Comparison of ENCODE assay signal across 9 mouse cellular contexts in genomic region chr9:111260360-111260985, GRCm38 (mm10). TPM values are rescaled to one million over a fixed set of nuclear protein-coding genes. Genes with fewer than 3 reads are reported as not detected.
DNase-seq lines count a peak whose midpoint lies in the region; ATAC-seq and TF ChIP-seq lines count a peak whose summit lies in the region.
"Had no signal": no experiment of that assay in that cellular context is flagged by ENCODE, and none has a peak within 500 bp of the region (broad histone marks: within the 10 kb centered on the region; RNA-seq: fewer than 3 reads in every experiment).

No protein-coding gene starts in this region.

- no peak for TF ChIP-seq CTCF in midbrain, postnatal 0 days (IDR thresholded peaks at IDR 0.05)

- no peak overlapping the region for H3K9ac ChIP-seq in midbrain, postnatal 0 days (replicated peaks; ENCODE audit: low read length, poor library complexity, severe bottlenecking)
- H3K9ac ChIP-seq in midbrain, embryonic 11.5 days (ENCODE audit: low read length), result no peak overlapping the region
- H3K9ac ChIP-seq in midbrain, embryonic 13.5 days (replicated peaks), result no peak overlapping the region
- H3K9ac ChIP-seq in forebrain, embryonic 15.5 days (replicated peaks), result no peak overlapping the region
- H3K9ac ChIP-seq: stomach, embryonic 15.5 days had no signal

- no peak overlapping the region for H3K27ac ChIP-seq in midbrain, postnatal 0 days (ENCODE audit: low read depth, low read length)
- no peak overlapping the region for H3K27ac ChIP-seq in midbrain, embryonic 11.5 days (ENCODE audit: low read depth, low read length)
- no peak overlapping the region for H3K27ac ChIP-seq in midbrain, embryonic 13.5 days
- no peak overlapping the region for H3K27ac ChIP-seq in forebrain, embryonic 15.5 days (replicated peaks)
- H3K27ac ChIP-seq: stomach, embryonic 15.5 days had no signal

- no peak overlapping the region for H3K4me3 ChIP-seq in midbrain, postnatal 0 days (ENCODE audit: low read depth, low read length)
- H3K4me3 ChIP-seq in midbrain, embryonic 11.5 days (ENCODE audit: low read depth, low read length), result no peak overlapping the region
- no peak overlapping the region for H3K4me3 ChIP-seq in midbrain, embryonic 13.5 days (replicated peaks)
- H3K4me3 ChIP-seq in forebrain, embryonic 15.5 days, result no peak overlapping the region
- H3K4me3 ChIP-seq: stomach, embryonic 15.5 days had no signal

- 0 out of 2 replicates have a peak, but pooled peaks have one; percentile 16 for ATAC-seq in midbrain, postnatal 0 days (ENCODE audit: low FRiP score)
- no peak for ATAC-seq in midbrain, embryonic 11.5 days (ENCODE audit: low FRiP score)
- no peak for ATAC-seq in midbrain, embryonic 13.5 days
- no peak for ATAC-seq in forebrain, embryonic 15.5 days (replicated peaks)

- H3K9me3 ChIP-seq in midbrain, postnatal 0 days (ENCODE audit: low read length), result no peaks in the 10 kb centered on the region
- H3K9me3 ChIP-seq in midbrain, embryonic 11.5 days (ENCODE audit: control insufficient read depth, low read length), result no peaks in the 10 kb centered on the region
- H3K9me3 ChIP-seq in midbrain, embryonic 13.5 days, result no peaks in the 10 kb centered on the region
- H3K9me3 ChIP-seq in forebrain, embryonic 15.5 days, result no peaks in the 10 kb centered on the region
- H3K9me3 ChIP-seq: stomach, embryonic 15.5 days had no signal

- DNase-seq in adrenal gland, postnatal 10 days, result peak; percentile 32
- no peak for DNase-seq in adrenal gland, postnatal 4 days (ENCODE audit: low spot score in 2 of 2)
- peak; percentile 61 for DNase-seq in midbrain, postnatal 0 days (ENCODE audit: low spot score)
- no peak for DNase-seq in midbrain, embryonic 11.5 days (ENCODE audit: low spot score, missing footprints)
- peak; percentile 29 for DNase-seq in heart, postnatal 4 days
- peak; percentile 5 for DNase-seq in ovary, postnatal 14 days (ENCODE audit: low spot score)

- no peak overlapping the region for H3K4me2 ChIP-seq in midbrain, postnatal 0 days (ENCODE audit: low read depth, low read length, poor library complexity, severe bottlenecking)
- H3K4me2 ChIP-seq in midbrain, embryonic 11.5 days, result no peak overlapping the region
- H3K4me2 ChIP-seq in midbrain, embryonic 13.5 days (replicated peaks), result no peak overlapping the region
- H3K4me2 ChIP-seq in forebrain, embryonic 15.5 days (replicated peaks), result no peak overlapping the region
- H3K4me2 ChIP-seq: stomach, embryonic 15.5 days had no signal

- H3K36me3 ChIP-seq in midbrain, postnatal 0 days (ENCODE audit: insufficient read depth, low read length), result peaks cover 40% of the 10 kb centered on the region; the same call in 1 of the 2 replicates
- peaks cover 8% of the 10 kb centered on the region for H3K36me3 ChIP-seq in midbrain, embryonic 11.5 days (ENCODE audit: control insufficient read depth, insufficient read depth, low read length)
- peaks cover 82% of the 10 kb centered on the region for H3K36me3 ChIP-seq in midbrain, embryonic 13.5 days
- H3K36me3 ChIP-seq in forebrain, embryonic 15.5 days, result peaks cover 36% of the 10 kb centered on the region

- H3K27me3 ChIP-seq in midbrain, postnatal 0 days (ENCODE audit: insufficient read depth, low read length), result no peaks in the 10 kb centered on the region
- no peaks in the 10 kb centered on the region for H3K27me3 ChIP-seq in midbrain, embryonic 11.5 days (ENCODE audit: control insufficient read depth, insufficient read depth, low read length)
- no peaks in the 10 kb centered on the region for H3K27me3 ChIP-seq in midbrain, embryonic 13.5 days
- H3K27me3 ChIP-seq in forebrain, embryonic 15.5 days, result no peaks in the 10 kb centered on the region
- H3K27me3 ChIP-seq: stomach, embryonic 15.5 days had no signal

- H3K4me1 ChIP-seq in midbrain, postnatal 0 days (ENCODE audit: insufficient read depth, low read length), result no peaks in the 10 kb centered on the region
- H3K4me1 ChIP-seq in midbrain, embryonic 11.5 days (ENCODE audit: control insufficient read depth, insufficient read depth, low read length), result no peaks in the 10 kb centered on the region
- H3K4me1 ChIP-seq in midbrain, embryonic 13.5 days (replicated peaks), result no peaks in the 10 kb centered on the region
- H3K4me1 ChIP-seq in forebrain, embryonic 15.5 days, result no peaks in the 10 kb centered on the region
- H3K4me1 ChIP-seq: stomach, embryonic 15.5 days had no signal

- WGBS in midbrain, postnatal 0 days, result 50% methylated on average over 1 of the region's 1 CpGs
- 74% methylated on average over 1 of the region's 1 CpGs for WGBS in midbrain, embryonic 11.5 days
- WGBS in midbrain, embryonic 13.5 days, result 46% methylated on average over 1 of the region's 1 CpGs
- WGBS in forebrain, embryonic 15.5 days, result 48% methylated on average over 1 of the region's 1 CpGs

RNA-seq across cellular contexts. Expression of gene Mlh1, which starts 11.1 kb away (rescaled TPM):
- total RNA-seq in adrenal gland, postnatal 10 days (2021), result 10 to 100 TPM; 16.3 to 29.2 TPM
- total RNA-seq in adrenal gland, postnatal 4 days (2021), result 10 to 100 TPM; 49.0 to 49.7 TPM
- total RNA-seq in midbrain, postnatal 0 days (2014; rRNA removed), result 12.6 and 19.6 TPM in 2 replicates
- polyA plus RNA-seq in midbrain, postnatal 0 days (2015; fragmentation: Nextera tagmentation; extraction: Ambion mirVana), result 20.4 and 20.6 TPM in 2 replicates
- 53.3 and 55.4 TPM in 2 replicates for polyA plus RNA-seq in midbrain, embryonic 11.5 days (2014; fragmentation: Nextera tagmentation; extraction: Ambion mirVana)
- total RNA-seq in heart, postnatal 4 days (2021), result 10 to 100 TPM; 24.3 to 25.0 TPM
- polyA plus RNA-seq in midbrain, embryonic 13.5 days (2015; fragmentation: Nextera tagmentation; extraction: Ambion mirVana), result 33.2 and 36.2 TPM in 2 replicates
- 33.6 and 34.2 TPM in 2 replicates for polyA plus RNA-seq in forebrain, embryonic 15.5 days (2015; fragmentation: Nextera tagmentation; extraction: Ambion mirVana)

RNA-seq across cellular contexts. Expression of gene Epm2aip1, which starts 11.3 kb away (rescaled TPM):
- 10 to 100 TPM; 32.8 to 40.6 TPM for total RNA-seq in adrenal gland, postnatal 10 days (2021)
- 10 to 100 TPM; 52.5 to 53.2 TPM for total RNA-seq in adrenal gland, postnatal 4 days (2021)
- total RNA-seq in midbrain, postnatal 0 days (2014; rRNA removed), result 95.1 and 127 TPM in 2 replicates
- 41.1 and 46.6 TPM in 2 replicates for polyA plus RNA-seq in midbrain, postnatal 0 days (2015; fragmentation: Nextera tagmentation; extraction: Ambion mirVana)
- polyA plus RNA-seq in midbrain, embryonic 11.5 days (2014; fragmentation: Nextera tagmentation; extraction: Ambion mirVana), result 42.3 and 50.4 TPM in 2 replicates
- total RNA-seq in heart, postnatal 4 days (2021), result 10 to 100 TPM; 32.5 to 35.4 TPM
- polyA plus RNA-seq in midbrain, embryonic 13.5 days (2015; fragmentation: Nextera tagmentation; extraction: Ambion mirVana), result 47.9 and 48.9 TPM in 2 replicates
- 47.1 and 50.9 TPM in 2 replicates for polyA plus RNA-seq in forebrain, embryonic 15.5 days (2015; fragmentation: Nextera tagmentation; extraction: Ambion mirVana)

RNA-seq across cellular contexts. Expression of gene Trank1, which starts 51.1 kb away (rescaled TPM):
- total RNA-seq in adrenal gland, postnatal 10 days (2021), result 10 to 100 TPM; 44.7 to 51.7 TPM
- 10 to 100 TPM; 68.3 to 68.7 TPM for total RNA-seq in adrenal gland, postnatal 4 days (2021)
- total RNA-seq in midbrain, postnatal 0 days (2014; rRNA removed), result 55.7 and 103 TPM in 2 replicates
- polyA plus RNA-seq in midbrain, postnatal 0 days (2015; fragmentation: Nextera tagmentation; extraction: Ambion mirVana), result 17.6 and 21.9 TPM in 2 replicates
- 0.26 and 0.37 TPM in 2 replicates for polyA plus RNA-seq in midbrain, embryonic 11.5 days (2014; fragmentation: Nextera tagmentation; extraction: Ambion mirVana)
- total RNA-seq in heart, postnatal 4 days (2021), result under 1 TPM; 0.10 to 0.14 TPM
- polyA plus RNA-seq in midbrain, embryonic 13.5 days (2015; fragmentation: Nextera tagmentation; extraction: Ambion mirVana), result 6.1 and 7.2 TPM in 2 replicates
- polyA plus RNA-seq in forebrain, embryonic 15.5 days (2015; fragmentation: Nextera tagmentation; extraction: Ambion mirVana), result 7.0 and 7.8 TPM in 2 replicates

Comparison
In these comparisons a context has a peak if more than half of its experiments do, and no peak if none do; other contexts are left out.
1. DNase-seq: peak in adrenal gland, postnatal 10 days (single experiment), midbrain, postnatal 0 days (single experiment), heart, postnatal 4 days (single experiment) and ovary, postnatal 14 days (single experiment); none in adrenal gland, postnatal 4 days (0 of 2) and midbrain, embryonic 11.5 days (single experiment).
2. RNA of gene Trank1, which starts 51.1 kb away (total RNA-seq): 68.3 to 68.7 TPM in adrenal gland, postnatal 4 days, 55.7 to 103 TPM in midbrain, postnatal 0 days and 44.7 to 51.7 TPM in adrenal gland, postnatal 10 days; 0.10 to 0.14 TPM in heart, postnatal 4 days; every median in the first group is over 10 times any median in the second.